Mouse (Mus musculus) intestine, embryonic 16.5 days (tissue): ENCODE data around the gene Nrbf2. TPM values are rescaled to one million over a fixed set of nuclear protein-coding genes. Genes with fewer than 3 reads are reported as not detected.

Experiments used
- ATAC-seq: fragments of 200-750 bp; cut with Nextera tagmentation; 2 replicates; pipeline ENCODE4 v1.8.0; 2017; ENCODE audit warnings: moderate TSS enrichment, moderate library complexity
- H3K27ac ChIP-seq: fragments of 300-500 bp; sonication (generic); 2 replicates; pipeline ENCODE4 v1.5.1; 2014; ENCODE audit warnings: mild to moderate bottlenecking, low read length
- H3K27me3 ChIP-seq: fragments of 300-500 bp; sonication (generic); replicated peaks from 2 replicates; pipeline ENCODE4 v1.6.1; 2014; ENCODE audit warnings: low read length, control low read depth, mixed read lengths; ENCODE audit not compliant: control insufficient read depth, insufficient read depth
- H3K36me3 ChIP-seq: fragments of 300-500 bp; sonication (generic); 2 replicates; pipeline ENCODE4 v1.6.1; 2014; ENCODE audit warnings: low read length, control low read depth; ENCODE audit not compliant: control insufficient read depth, insufficient read depth
- H3K4me1 ChIP-seq: fragments of 300-500 bp; sonication (generic); 2 replicates; pipeline ENCODE4 v1.6.1; 2014; ENCODE audit warnings: low read length, control low read depth, mixed read lengths; ENCODE audit not compliant: control insufficient read depth, insufficient read depth
- H3K4me2 ChIP-seq: fragments of 300-500 bp; sonication (generic); 2 replicates; pipeline ENCODE4 v1.6.1; 2014; ENCODE audit warnings: low read depth, low read length, control low read depth
- H3K4me3 ChIP-seq: fragments of 300-500 bp; sonication (generic); 2 replicates; pipeline ENCODE4 v1.5.1; 2014; ENCODE audit warnings: mild to moderate bottlenecking, low read length
- H3K9ac ChIP-seq: fragments of 300-500 bp; sonication (generic); 2 replicates; pipeline ENCODE4 v1.6.1; 2014; ENCODE audit warnings: low read depth, low read length
- H3K9me3 ChIP-seq: fragments of 300-500 bp; sonication (generic); 2 replicates; pipeline ENCODE4 v1.6.1; 2016; ENCODE audit warnings: low read length, control low read depth; ENCODE audit not compliant: control insufficient read depth
- WGBS: fragments of 180-500 bp; shearing (Covaris S2); extraction: QIAGEN DNeasy Blood & Tissue Kit; methylation state at CpG from one replicate; pipeline ENCODE4 v1.1.7; 2014; 5-methylcytosine and 5-hydroxymethylcytosine counted together
- polyA plus RNA-seq: library from polyadenylated mRNA; unstranded; fragments of >200 nt; fragmentation: Nextera tagmentation; extraction: Ambion mirVana; gene quantifications from 2 replicates; pipeline ENCODE4 v1.2.1, GENCODE M21; 2015

Gene Nrbf2
- polyA plus RNA-seq, 1 experiment from 2014 or later: 38.5 TPM

DNA sequence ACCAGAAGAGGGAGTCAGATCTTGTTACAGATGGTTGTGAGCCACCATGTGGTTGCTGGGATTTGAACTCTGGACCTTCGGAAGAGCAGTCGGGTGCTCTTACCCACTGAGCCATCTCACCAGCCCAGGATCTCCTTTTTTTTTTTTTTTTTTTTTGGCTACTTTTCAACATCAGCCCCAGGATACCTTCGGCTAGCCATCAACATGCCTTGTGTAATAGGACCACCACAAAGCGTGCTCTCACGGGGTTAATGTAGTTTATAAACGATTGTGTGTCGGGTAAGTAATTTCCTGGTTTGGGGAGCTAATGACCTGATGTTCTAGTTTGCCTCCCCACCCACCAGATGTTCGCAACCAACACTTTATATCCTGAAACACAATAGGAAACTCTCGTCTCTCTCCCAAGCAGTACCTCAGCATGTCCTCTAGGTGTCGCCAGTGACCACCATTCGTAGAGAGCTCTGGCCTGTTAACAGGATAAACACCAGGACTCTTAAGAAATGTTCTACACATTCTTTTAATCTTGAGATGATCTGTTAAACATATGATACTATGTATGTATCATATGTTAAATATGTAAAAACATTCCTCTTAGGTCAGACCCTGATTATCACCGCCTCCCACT lies 29.8 kb upstream of the Nrbf2 start:
- Histone ChIP-seq H3K36me3 (no peaks in the 10 kb centered on the region), H3K27me3 (peaks cover 3% of the 10 kb centered on the region; the same call in 1 of the 2 replicates), H3K4me3 (no peak overlapping the region), H3K4me1 (no peaks in the 10 kb centered on the region; the same call in 1 of the 2 replicates), H3K9me3 (no peaks in the 10 kb centered on the region), H3K9ac (no peak overlapping the region), H3K4me2 (no peak overlapping the region), H3K27ac (no peak overlapping the region)
- peak; percentile 51; the same call in 1 of the 2 replicates for ATAC-seq
- WGBS: 15% methylated on average over 12 of the region's 12 CpGs

DNA sequence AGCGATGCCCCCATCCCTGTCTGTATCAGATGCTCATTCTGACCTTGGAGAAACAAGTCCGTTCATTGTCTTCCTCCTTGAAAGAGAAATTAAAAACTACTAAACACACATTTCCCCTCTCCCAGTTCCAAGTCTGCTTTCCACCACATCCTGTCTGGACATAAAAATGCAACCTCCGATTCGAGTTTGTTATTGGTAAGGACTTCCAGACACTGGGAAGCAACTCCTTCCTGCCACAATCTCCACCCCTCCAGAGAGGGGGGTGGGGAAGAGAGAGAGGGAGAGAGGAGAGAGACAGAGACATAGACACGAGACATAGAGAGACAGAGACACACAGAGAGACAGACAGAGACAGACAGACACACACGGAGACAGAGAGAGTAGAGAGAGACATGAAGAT lies 27.4 kb upstream of the Nrbf2 start:
- no peaks in the 10 kb centered on the region for H3K36me3 ChIP-seq
- ATAC-seq: no peak
- WGBS: 56% methylated on average over 6 of the region's 6 CpGs
- H3K9ac ChIP-seq: no peak overlapping the region
- H3K4me1 ChIP-seq: no peaks in the 10 kb centered on the region
- no peak overlapping the region for H3K27ac ChIP-seq
- 0 out of 2 replicates have a peak, but pooled peaks cover 3% of the 10 kb centered on the region for H3K27me3 ChIP-seq
- H3K9me3 ChIP-seq: no peaks in the 10 kb centered on the region
- H3K4me3 ChIP-seq: no peak overlapping the region
- no peak overlapping the region for H3K4me2 ChIP-seq

DNA sequence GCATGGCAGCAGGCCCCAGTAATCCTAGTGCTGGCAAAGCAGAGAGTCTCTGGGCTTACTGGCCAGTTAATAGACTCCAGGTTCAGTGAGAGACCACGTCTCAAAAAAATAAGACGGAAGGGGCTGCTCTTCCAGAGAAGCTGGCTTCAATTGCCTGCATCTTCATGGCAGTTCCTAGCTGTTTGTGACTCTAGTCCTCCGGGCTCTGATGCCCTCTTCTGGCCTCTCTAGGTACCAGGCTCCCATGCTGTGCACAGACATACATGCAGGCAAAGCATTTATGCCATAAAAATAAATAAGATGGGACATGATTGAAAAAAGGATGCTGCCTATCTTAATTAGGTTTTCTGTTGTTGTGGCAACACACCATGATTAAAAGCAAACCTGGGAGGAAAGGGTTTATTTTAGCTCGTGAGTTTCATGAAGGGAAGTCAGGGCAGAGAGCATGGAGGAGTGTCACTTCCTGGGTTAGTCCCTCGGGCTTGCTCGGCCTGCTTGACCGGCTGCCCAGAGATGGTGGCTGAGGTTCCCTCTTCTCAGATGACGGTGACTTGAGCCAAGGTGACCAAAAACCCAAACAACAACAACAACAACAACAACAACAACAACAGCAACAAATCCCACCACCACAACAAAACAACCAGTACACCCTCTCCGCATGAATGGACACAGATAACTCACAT lies 26.3 kb upstream of the Nrbf2 start:
- no peak overlapping the region for H3K4me3 ChIP-seq

GRCm38 (mm10) chr10:67309483-67310138 lies 24.5 kb upstream of the Nrbf2 start:
- no peak overlapping the region for H3K27ac ChIP-seq
- no peak overlapping the region for H3K9ac ChIP-seq
- H3K36me3 ChIP-seq: no peaks in the 10 kb centered on the region
- no peaks in the 10 kb centered on the region for H3K27me3 ChIP-seq
- ATAC-seq: no peak
- no peaks in the 10 kb centered on the region for H3K4me1 ChIP-seq
- WGBS: 82% methylated on average over 7 of the region's 7 CpGs
- H3K4me3 ChIP-seq: no peak overlapping the region
- no peaks in the 10 kb centered on the region for H3K9me3 ChIP-seq
- H3K4me2 ChIP-seq: no peak overlapping the region

More for the DNA sequence above, 26.3 kb upstream of the Nrbf2 start:
- Histone ChIP-seq H3K4me1 (no peaks in the 10 kb centered on the region), H3K27ac (no peak overlapping the region), H3K27me3 (no peaks in the 10 kb centered on the region), H3K36me3 (no peaks in the 10 kb centered on the region), H3K9ac (no peak overlapping the region), H3K9me3 (no peaks in the 10 kb centered on the region), H3K4me2 (no peak overlapping the region)
- ATAC-seq: peak; percentile 54
- 28% methylated on average over 9 of the region's 9 CpGs for WGBS

DNA sequence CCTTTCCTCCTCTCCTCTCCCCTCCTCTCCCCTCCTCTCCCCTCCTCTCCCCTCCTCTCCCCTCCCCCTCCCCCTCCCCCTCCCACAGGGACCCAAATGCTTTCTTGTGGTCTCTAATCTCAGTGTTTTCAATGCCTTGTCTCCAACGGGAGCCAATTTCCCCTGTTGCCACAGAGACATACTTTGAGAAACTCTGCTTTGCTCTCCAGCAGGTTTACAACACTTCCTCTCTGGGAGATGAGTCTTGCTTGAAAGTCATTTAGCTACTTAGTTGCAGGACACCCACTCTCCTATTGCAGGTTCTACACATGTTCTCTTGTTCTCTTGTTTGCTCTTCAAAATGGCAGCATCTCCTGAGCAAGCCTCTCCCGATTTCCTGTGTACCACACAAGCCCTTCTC lies 17.2 kb upstream of the Nrbf2 start:
- Histone ChIP-seq H3K27me3 (no peaks in the 10 kb centered on the region), H3K36me3 (no peaks in the 10 kb centered on the region), H3K4me3 (no peak overlapping the region), H3K27ac (no peak overlapping the region), H3K4me1 (no peaks in the 10 kb centered on the region), H3K9me3 (no peaks in the 10 kb centered on the region), H3K4me2 (no peak overlapping the region), H3K9ac (no peak overlapping the region)
- ATAC-seq: no peak
- 41% methylated on average over 2 of the region's 2 CpGs for WGBS

DNA sequence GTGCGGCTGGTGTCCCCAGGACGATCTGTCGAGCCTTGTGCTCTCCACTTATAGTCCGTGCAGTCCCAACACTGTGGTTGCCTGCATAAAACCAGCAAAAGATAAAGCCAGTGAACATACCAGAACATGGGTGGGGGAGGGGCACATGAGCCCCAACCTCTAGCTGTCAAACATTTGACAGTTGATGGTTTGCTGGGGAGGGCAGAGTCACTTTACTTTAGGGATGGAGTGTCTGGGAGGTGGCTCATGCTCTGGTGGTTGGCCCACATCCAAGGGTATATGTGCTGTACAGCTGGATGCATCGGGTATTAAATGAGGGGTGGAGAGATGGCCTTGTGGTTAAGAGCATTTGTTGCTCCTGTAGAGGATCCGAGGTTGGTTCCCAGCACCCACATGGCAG lies 15.9 kb upstream of the Nrbf2 start:
- Histone ChIP-seq H3K9ac (no peak overlapping the region), H3K4me1 (no peaks in the 10 kb centered on the region), H3K36me3 (no peaks in the 10 kb centered on the region), H3K4me3 (no peak overlapping the region), H3K9me3 (no peaks in the 10 kb centered on the region), H3K27ac (no peak overlapping the region), H3K27me3 (no peaks in the 10 kb centered on the region), H3K4me2 (no peak overlapping the region)
- 91% methylated on average over 6 of the region's 6 CpGs for WGBS
- ATAC-seq: no peak

GRCm38 (mm10) chr10:67299285-67299684 lies 14.2 kb upstream of the Nrbf2 start:
- Histone ChIP-seq H3K27ac (no peak overlapping the region), H3K9ac (no peak overlapping the region), H3K4me3 (no peak overlapping the region), H3K9me3 (no peaks in the 10 kb centered on the region), H3K27me3 (no peaks in the 10 kb centered on the region), H3K36me3 (no peaks in the 10 kb centered on the region), H3K4me1 (no peaks in the 10 kb centered on the region), H3K4me2 (no peak overlapping the region)
- ATAC-seq: no peak
- WGBS: 74% methylated on average over 4 of the region's 4 CpGs

DNA sequence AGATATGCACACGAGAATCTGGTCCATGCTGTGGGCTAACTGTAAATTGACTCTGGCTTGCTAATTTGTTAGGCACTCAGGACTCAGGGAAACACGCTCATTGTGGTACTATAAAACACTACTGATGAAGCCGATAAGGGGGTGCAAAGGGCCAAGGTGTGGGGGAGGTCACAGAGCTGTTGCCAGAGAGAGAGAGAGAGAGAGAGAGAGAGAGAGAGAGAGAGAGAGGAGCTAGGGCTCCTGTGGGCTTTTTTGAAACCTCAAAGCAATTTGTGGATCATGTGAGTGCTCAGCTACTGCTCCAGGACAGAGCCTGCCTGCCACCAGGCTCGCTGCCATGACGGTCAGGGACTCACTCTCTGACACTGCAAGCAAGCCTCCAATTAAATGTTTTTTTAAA lies 13.8 kb upstream of the Nrbf2 start:
- ATAC-seq: 0 out of 2 replicates have a peak, but pooled peaks have one; percentile 21
- Histone ChIP-seq H3K27me3 (no peaks in the 10 kb centered on the region), H3K9ac (no peak overlapping the region), H3K4me2 (no peak overlapping the region), H3K27ac (no peak overlapping the region), H3K9me3 (no peaks in the 10 kb centered on the region), H3K36me3 (no peaks in the 10 kb centered on the region), H3K4me1 (no peaks in the 10 kb centered on the region), H3K4me3 (no peak overlapping the region)
- 35% methylated on average over 5 of the region's 5 CpGs for WGBS

DNA sequence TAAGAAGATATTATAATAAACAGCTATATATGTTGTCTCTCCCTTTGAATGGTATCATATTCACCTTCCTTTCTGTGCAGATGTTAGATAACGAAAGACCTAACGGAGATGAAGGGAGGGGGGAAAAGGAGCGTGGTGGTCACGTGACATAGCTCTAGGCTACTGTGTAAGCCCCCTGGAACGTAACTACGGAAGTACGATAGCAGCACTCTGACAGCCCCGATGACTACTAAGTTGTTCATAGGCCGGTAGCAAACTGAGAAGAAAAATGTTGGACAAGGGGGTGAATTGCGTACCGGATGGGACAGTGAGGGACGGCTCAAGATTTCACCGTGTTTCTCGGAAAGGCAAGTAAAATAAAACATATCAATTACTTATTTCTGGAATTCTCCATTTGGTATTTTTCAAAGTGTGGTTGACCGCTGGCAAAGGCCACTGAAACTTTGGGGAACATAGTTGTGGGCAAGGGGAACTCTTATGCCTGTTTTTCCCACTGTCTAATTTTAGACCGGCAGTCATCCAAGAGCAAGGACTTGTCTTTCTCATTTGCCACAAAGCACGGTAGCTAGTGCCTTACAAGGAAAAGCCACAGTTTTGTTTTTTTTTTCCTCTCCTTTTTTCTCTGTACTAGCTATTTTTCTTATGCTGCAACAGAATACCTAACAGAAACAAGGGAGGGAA lies 12.2 kb upstream of the Nrbf2 start:
- Histone ChIP-seq H3K9me3 (no peaks in the 10 kb centered on the region), H3K4me2 (no peak overlapping the region), H3K4me1 (no peaks in the 10 kb centered on the region), H3K9ac (no peak overlapping the region), H3K27ac (no peak overlapping the region), H3K4me3 (no peak overlapping the region), H3K27me3 (no peaks in the 10 kb centered on the region), H3K36me3 (no peaks in the 10 kb centered on the region)
- 90% methylated on average over 17 of the region's 17 CpGs for WGBS
- no peak for ATAC-seq
